Mouse (Mus musculus) urinary bladder, postnatal 4 days (tissue): ENCODE measurements at regions not wholly inside any gene's neighbourhood (a gene's known extent, or its start where the extent isn't known, plus 50 kb on each side); places are given as distances from the start of the nearest gene placed in this dataset.

Source experiments
- DNase-seq, 2 experiments: peaks; one replicate each; pipeline ENCODE4 v3.0.0; 2021 to 2022; ENCODE audit warnings: low spot score in 2 of 2

GRCm38 (mm10) chr8:26844132-26844808 lies 132.9 kb upstream of the Zfp703 start:
- DNase-seq: no peak

- DNase-seq: no peak
Measured at GRCm38 (mm10) chr8:26844809-26845143, 132.3 kb upstream of the Zfp703 start.

GRCm38 (mm10) chr8:26845481-26846194 lies 131.5 kb upstream of the Zfp703 start:
- DNase-seq: no peak

GRCm38 (mm10) chr8:26847009-26847408 lies 130.1 kb upstream of the Zfp703 start:
- DNase-seq: no peak

GRCm38 (mm10) chr8:26848098-26848772 lies 128.9 kb upstream of the Zfp703 start:
- no peak for DNase-seq

- DNase-seq: no peak
Measured at GRCm38 (mm10) chr8:26848955-26849684, 128.0 kb upstream of the Zfp703 start.

- no peak for DNase-seq
Measured at GRCm38 (mm10) chr8:26851871-26852800, 125.0 kb upstream of the Zfp703 start.

GRCm38 (mm10) chr8:26852921-26853320 lies 124.2 kb upstream of the Zfp703 start:
- DNase-seq: no peak

- DNase-seq: no peak
Measured at GRCm38 (mm10) chr8:26854557-26855238, 122.4 kb upstream of the Zfp703 start.

GRCm38 (mm10) chr8:26855256-26855655 lies 121.9 kb upstream of the Zfp703 start:
- DNase-seq: no peak

GRCm38 (mm10) chr8:26864571-26864970 lies 112.6 kb upstream of the Zfp703 start:
- DNase-seq: no peak

GRCm38 (mm10) chr8:26864971-26865370 lies 112.2 kb upstream of the Zfp703 start:
- DNase-seq: no peak

- no peak for DNase-seq
Measured at GRCm38 (mm10) chr8:26868101-26868848, 108.8 kb upstream of the Zfp703 start.

- no peak for DNase-seq
Measured at GRCm38 (mm10) chr8:26868849-26869110, 108.3 kb upstream of the Zfp703 start.

GRCm38 (mm10) chr8:26871838-26872237 lies 105.3 kb upstream of the Zfp703 start:
- DNase-seq: no peak

- DNase-seq: no peak
Measured at GRCm38 (mm10) chr8:26872382-26872781, 104.7 kb upstream of the Zfp703 start.

- DNase-seq: no peak
Measured at GRCm38 (mm10) chr8:26872815-26873214, 104.3 kb upstream of the Zfp703 start.

- no peak for DNase-seq
Measured at GRCm38 (mm10) chr8:26880177-26880576, 96.9 kb upstream of the Zfp703 start.

GRCm38 (mm10) chr8:26881268-26882120 lies 95.6 kb upstream of the Zfp703 start:
- DNase-seq: no peak
